8 mouse cellular contexts compared by ENCODE assay signal in the genomic region with DNA sequence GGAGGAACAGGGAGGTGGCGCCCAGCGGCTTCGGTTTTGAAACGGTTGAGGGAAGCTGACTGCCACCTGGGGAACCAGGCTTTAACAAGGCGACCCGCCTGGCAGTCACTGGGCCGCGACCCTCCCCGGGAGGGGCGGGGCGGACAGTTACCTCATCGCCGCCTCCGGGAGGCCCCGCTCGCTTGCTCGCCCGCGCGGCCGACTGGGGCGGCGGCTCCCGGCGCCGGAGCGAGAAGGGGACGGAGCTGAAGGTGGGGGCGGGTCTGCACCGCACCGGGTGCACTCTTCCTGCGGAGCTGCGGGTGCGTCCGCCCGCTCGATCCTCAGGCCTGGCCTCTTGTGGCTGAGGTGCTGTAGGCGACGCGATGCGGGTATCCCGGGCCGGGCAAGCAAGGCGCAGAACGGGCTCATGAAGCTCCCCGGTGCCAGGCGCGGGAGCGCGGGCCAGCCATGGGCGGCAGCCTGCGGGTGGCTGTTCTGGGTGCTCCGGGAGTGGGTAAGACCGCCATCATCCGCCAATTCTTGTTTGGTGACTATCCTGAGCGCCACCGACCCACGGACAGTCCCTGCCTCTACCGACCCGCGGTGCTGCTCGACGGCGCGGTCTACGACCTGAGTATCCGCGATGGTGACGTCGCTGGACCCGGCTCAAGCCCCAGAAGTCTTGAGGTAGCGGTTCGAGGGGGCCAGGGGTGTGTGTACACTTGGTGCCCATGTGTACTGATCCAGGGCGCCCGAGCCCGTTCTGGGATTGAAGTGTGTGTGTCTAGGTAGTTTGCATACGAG. TPM values are rescaled to one million over a fixed set of nuclear protein-coding genes. Genes with fewer than 3 reads are reported as not detected.
DNase-seq lines count a peak whose midpoint lies in the region; ATAC-seq and TF ChIP-seq lines count a peak whose summit lies in the region.

TSS of gene Rasl10a (plus strand) at position 273 of the 786 bp plus-strand sequence.

- no peak for TF ChIP-seq POLR2A in cerebellum, adult 2 months (IDR thresholded peaks at IDR 0.05; ENCODE audit: borderline replicate concordance, insufficient read depth, low read length)
- no peak for TF ChIP-seq POLR2A in bone marrow macrophage, adult 2 months (IDR thresholded peaks at IDR 0.05; ENCODE audit: borderline replicate concordance, low read depth, low read length)

- no peak for DNase-seq in cerebellum, adult 2 months
- no peak for DNase-seq in cerebellum, postnatal 36 days
- peak; percentile 56 for DNase-seq in kidney, postnatal 0 days (ENCODE audit: low spot score)
- DNase-seq in liver, embryonic 14.5 days (ENCODE audit: low read depth in 3 of 3, low spot score in 3 of 3), result no peak
- peak; percentile 45 to 65 for DNase-seq in thymus, postnatal 36 days

- TF ChIP-seq EP300 in liver, embryonic 14.5 days (IDR thresholded peaks at IDR 0.05; ENCODE audit: low read depth), result no peak

- no peaks in the 10 kb centered on the region for H3K9me3 ChIP-seq in heart, embryonic 13.5 days
- H3K9me3 ChIP-seq in kidney, postnatal 0 days (replicated peaks; ENCODE audit: low read length), result no peaks in the 10 kb centered on the region
- no peaks in the 10 kb centered on the region for H3K9me3 ChIP-seq in liver, embryonic 14.5 days (ENCODE audit: control insufficient read depth, low read length)
- no peaks in the 10 kb centered on the region for H3K9me3 ChIP-seq in neural tube, embryonic 15.5 days (replicated peaks)

- no peak for ATAC-seq in heart, embryonic 13.5 days (ENCODE audit: extremely low read depth, insufficient number of reproducible peaks, low FRiP score, low TSS enrichment)
- no peak; the same call in 1 of the 2 replicates for ATAC-seq in kidney, postnatal 0 days (replicated peaks; ENCODE audit: low FRiP score, low read depth)
- no peak for ATAC-seq in liver, embryonic 14.5 days (ENCODE audit: insufficient read depth)
- ATAC-seq in neural tube, embryonic 15.5 days (ENCODE audit: low FRiP score), result peak; percentile 24; the same call in 1 of the 2 replicates

- no peak for TF ChIP-seq CTCF in cerebellum, adult 2 months (IDR thresholded peaks at IDR 0.05; ENCODE audit: borderline replicate concordance, insufficient read depth, low read depth, low read length)
- no peak for TF ChIP-seq CTCF in bone marrow macrophage, adult 2 months (IDR thresholded peaks at IDR 0.05; ENCODE audit: low read depth, low read length)
- no peak for TF ChIP-seq CTCF in kidney, postnatal 0 days (IDR thresholded peaks at IDR 0.05; ENCODE audit: low read depth)
- no peak for TF ChIP-seq CTCF in liver, embryonic 14.5 days (IDR thresholded peaks at IDR 0.05; ENCODE audit: low read depth)

- 4% methylated on average over 77 of the region's 77 CpGs for WGBS in cerebellum, adult 2 months
- WGBS in heart, embryonic 13.5 days, result 2% methylated on average over 63 of the region's 77 CpGs
- 1% methylated on average over 76 of the region's 77 CpGs for WGBS in kidney, postnatal 0 days
- 2% methylated on average over 75 of the region's 77 CpGs for WGBS in liver, embryonic 14.5 days (ENCODE audit: insufficient replicate concordance)
- 2% methylated on average over 77 of the region's 77 CpGs for WGBS in neural tube, embryonic 15.5 days

- peaks cover 9% of the 10 kb centered on the region for H3K36me3 ChIP-seq in heart, embryonic 13.5 days
- H3K36me3 ChIP-seq in kidney, postnatal 0 days (ENCODE audit: insufficient read depth, low read length), result no peaks in the 10 kb centered on the region
- no peaks in the 10 kb centered on the region for H3K36me3 ChIP-seq in liver, embryonic 14.5 days (replicated peaks; ENCODE audit: control insufficient read depth, insufficient read depth, low read depth)
- H3K36me3 ChIP-seq in neural tube, embryonic 15.5 days, result no peaks in the 10 kb centered on the region; the same call in 1 of the 2 replicates

- peaks cover 20% of the 10 kb centered on the region for H3K4me1 ChIP-seq in cerebellum, adult 2 months (ENCODE audit: control insufficient read depth, insufficient read depth, low read length)
- peaks cover 16% of the 10 kb centered on the region for H3K4me1 ChIP-seq in bone marrow macrophage, adult 2 months (ENCODE audit: control insufficient read depth, insufficient read depth, low read length)
- H3K4me1 ChIP-seq in heart, embryonic 13.5 days, result peaks cover 51% of the 10 kb centered on the region
- peaks cover 24% of the 10 kb centered on the region for H3K4me1 ChIP-seq in kidney, postnatal 0 days (replicated peaks; ENCODE audit: insufficient read depth, low read length)
- H3K4me1 ChIP-seq in liver, embryonic 14.5 days (replicated peaks; ENCODE audit: control insufficient read depth in 2 of 2, insufficient read depth in 2 of 2, low read length in 1 of 2), result no peaks in the 10 kb centered on the region; a peak in 1 of 4 replicates
- peaks cover 62% of the 10 kb centered on the region for H3K4me1 ChIP-seq in neural tube, embryonic 15.5 days

- no peak within 1 kb of the TSS for H3K27ac ChIP-seq in cerebellum, adult 2 months (ENCODE audit: insufficient read depth, low read length)
- no peak within 1 kb of the TSS for H3K27ac ChIP-seq in bone marrow macrophage, adult 2 months (ENCODE audit: insufficient read depth, low read depth, low read length)
- H3K27ac ChIP-seq in heart, embryonic 13.5 days (replicated peaks), result no peak within 1 kb of the TSS
- no peak within 1 kb of the TSS for H3K27ac ChIP-seq in kidney, postnatal 0 days
- H3K27ac ChIP-seq in liver, embryonic 14.5 days, result no peak within 1 kb of the TSS
- no peak within 1 kb of the TSS for H3K27ac ChIP-seq in neural tube, embryonic 15.5 days (replicated peaks)

- H3K4me2 ChIP-seq in heart, embryonic 13.5 days, result peak within 1 kb of the TSS; percentile 97
- H3K4me2 ChIP-seq in kidney, postnatal 0 days (ENCODE audit: low read length), result peak within 1 kb of the TSS; percentile 69
- H3K4me2 ChIP-seq in liver, embryonic 14.5 days (ENCODE audit: low read depth), result peak within 1 kb of the TSS; percentile 59
- H3K4me2 ChIP-seq in neural tube, embryonic 15.5 days, result peak within 1 kb of the TSS; percentile 96

- peak within 1 kb of the TSS; percentile 79 for H3K9ac ChIP-seq in heart, embryonic 13.5 days
- H3K9ac ChIP-seq in kidney, postnatal 0 days (ENCODE audit: low read depth, low read length), result peak within 1 kb of the TSS; percentile 51
- H3K9ac ChIP-seq in liver, embryonic 14.5 days (replicated peaks), result no peak within 1 kb of the TSS
- peak within 1 kb of the TSS; percentile 50 for H3K9ac ChIP-seq in neural tube, embryonic 15.5 days (replicated peaks)

- no peaks in the 10 kb centered on the region; the same call in 1 of the 2 replicates for H3K27me3 ChIP-seq in cerebellum, adult 2 months (ENCODE audit: control insufficient read depth, insufficient read depth, low read length)
- H3K27me3 ChIP-seq in heart, embryonic 13.5 days (replicated peaks), result peaks cover 82% of the 10 kb centered on the region
- H3K27me3 ChIP-seq in kidney, postnatal 0 days (ENCODE audit: insufficient read depth, low read length), result peaks cover 7% of the 10 kb centered on the region
- H3K27me3 ChIP-seq in liver, embryonic 14.5 days (ENCODE audit: control insufficient read depth, insufficient read depth, low read length), result peaks cover 79% of the 10 kb centered on the region
- peaks cover 71% of the 10 kb centered on the region for H3K27me3 ChIP-seq in neural tube, embryonic 15.5 days (replicated peaks)

- peak within 1 kb of the TSS; percentile 19 for H3K4me3 ChIP-seq in cerebellum, adult 2 months (replicated peaks; ENCODE audit: insufficient read depth, low read depth, low read length)
- H3K4me3 ChIP-seq in bone marrow macrophage, adult 2 months (ENCODE audit: insufficient read depth, low read length), result peak within 1 kb of the TSS; percentile 48
- H3K4me3 ChIP-seq in heart, embryonic 13.5 days, result peak within 1 kb of the TSS; percentile 64
- H3K4me3 ChIP-seq in kidney, postnatal 0 days (replicated peaks; ENCODE audit: low read depth, low read length), result peak within 1 kb of the TSS; percentile 35
- H3K4me3 ChIP-seq in liver, embryonic 14.5 days (ENCODE audit: insufficient read depth in 1 of 2, low read depth in 2 of 2, low read length in 2 of 2), result peak within 1 kb of the TSS; percentile 8 to 46; a peak in 3 of 4 replicates
- peak within 1 kb of the TSS; percentile 47 for H3K4me3 ChIP-seq in neural tube, embryonic 15.5 days (replicated peaks)

RNA-seq across cellular contexts. Expression of gene Rasl10a, which starts in this region (rescaled TPM):
- 2.3 and 2.9 TPM in 2 replicates for polyA plus RNA-seq in cerebellum, adult 2 months (2012; rRNA removed)
- polyA plus RNA-seq in bone marrow macrophage, adult 2 months (2012; ENCODE audit: insufficient read depth, insufficient read length, missing spikeins), result not detected in 2 replicates
- 0.59 and 0.70 TPM in 2 replicates for polyA plus RNA-seq in heart, embryonic 13.5 days (2015; fragmentation: Nextera tagmentation; extraction: Ambion mirVana)
- 1.9 and 2.7 TPM in 2 replicates for polyA plus RNA-seq in kidney, postnatal 0 days (2015; fragmentation: Nextera tagmentation; extraction: Ambion mirVana)
- polyA plus RNA-seq in liver, embryonic 14.5 days (2012; rRNA removed), result 0.21 and 0.32 TPM in 2 replicates
- polyA plus RNA-seq in liver, embryonic 14.5 days (2014; fragmentation: Nextera tagmentation; extraction: Ambion mirVana), result 0.34 and 0.38 TPM in 2 replicates
- 2.8 and 2.9 TPM in 2 replicates for polyA plus RNA-seq in neural tube, embryonic 15.5 days (2015; fragmentation: Nextera tagmentation; extraction: Ambion mirVana)

Comparison
In these comparisons a context has a peak if more than half of its experiments do, and no peak if none do; other contexts are left out.
1. DNase-seq: peak in kidney, postnatal 0 days (single experiment) and thymus, postnatal 36 days (2 of 2); none in cerebellum, adult 2 months (0 of 2), cerebellum, postnatal 36 days (0 of 2) and liver, embryonic 14.5 days (0 of 3).
2. Peak in every context shown above with its lines, with median percentiles within 50 percentile points of each other: H3K4me3 ChIP-seq and H3K4me2 ChIP-seq.